Mouse (Mus musculus) T-helper 17 cell (primary cell): Measurements from ENCODE around the gene Csrp3.

Experiments used
- in situ Hi-C, 2 experiments: fragments of 300-600 bp; cut with MboI, MseI; formaldehyde crosslinking; loops; 1 replicate in 1 of 2; 2 replicates in 1 of 2; pipeline ENCODE4 v1.15.1; 2025; ENCODE audit warnings: high pct_unique_total_duplicates in 2 of 2

Gene Csrp3

DNA sequence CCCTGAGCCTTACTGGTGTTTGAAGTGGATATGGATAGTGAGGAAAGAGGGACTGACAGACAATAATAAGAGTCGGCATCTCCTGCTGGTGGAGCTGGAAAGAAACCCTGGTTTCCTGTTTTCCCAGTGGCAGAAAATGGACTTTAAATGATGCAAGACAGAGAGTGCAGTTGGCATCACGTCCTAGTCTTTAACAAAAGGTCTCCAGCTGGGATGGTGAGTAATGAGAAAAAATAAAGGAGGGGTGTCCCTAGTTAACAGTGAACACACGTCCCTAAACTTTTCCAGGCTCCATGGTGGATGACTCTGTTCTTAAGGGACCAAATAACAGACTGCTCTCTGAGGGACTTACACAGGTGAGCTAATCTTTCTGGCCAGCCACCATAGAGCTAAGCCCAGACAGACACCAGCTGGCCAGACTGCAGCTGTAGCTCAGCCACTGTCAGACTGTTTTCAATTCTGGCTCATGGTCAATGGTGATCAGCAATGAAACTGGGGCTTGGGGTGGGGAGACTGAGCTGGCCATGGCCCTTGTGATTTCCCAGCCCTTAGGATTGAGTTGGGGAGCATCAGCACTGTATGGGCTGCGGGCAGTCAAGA lies 13.4 kb downstream of the Csrp3 start:
- in situ Hi-C loops = no loop called here

GRCm38 (mm10) chr7:48832735-48833134 lies 15.1 kb downstream of the Csrp3 start:
- in situ Hi-C loops = no loop called here

DNA sequence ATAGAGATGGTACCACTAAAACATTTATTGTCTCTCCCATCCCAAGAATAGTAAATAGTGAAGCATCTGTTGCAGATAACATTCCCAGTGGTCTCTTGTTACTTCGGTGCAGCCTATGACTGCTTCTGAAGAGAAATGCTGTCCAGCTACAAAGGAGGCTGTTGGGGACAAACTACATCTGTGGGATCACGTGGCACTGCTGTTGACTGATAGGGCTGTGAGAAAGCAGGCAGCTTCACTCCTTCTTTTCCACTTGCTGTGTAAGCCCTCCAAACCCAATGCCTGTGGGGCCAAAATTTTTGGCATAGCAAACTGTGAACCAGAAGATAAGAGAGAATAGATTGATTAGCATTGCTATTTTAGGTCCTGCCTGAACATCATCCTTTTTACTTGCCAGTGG lies 17.4 kb downstream of the Csrp3 start:
- in situ Hi-C loops = no loop called here

DNA sequence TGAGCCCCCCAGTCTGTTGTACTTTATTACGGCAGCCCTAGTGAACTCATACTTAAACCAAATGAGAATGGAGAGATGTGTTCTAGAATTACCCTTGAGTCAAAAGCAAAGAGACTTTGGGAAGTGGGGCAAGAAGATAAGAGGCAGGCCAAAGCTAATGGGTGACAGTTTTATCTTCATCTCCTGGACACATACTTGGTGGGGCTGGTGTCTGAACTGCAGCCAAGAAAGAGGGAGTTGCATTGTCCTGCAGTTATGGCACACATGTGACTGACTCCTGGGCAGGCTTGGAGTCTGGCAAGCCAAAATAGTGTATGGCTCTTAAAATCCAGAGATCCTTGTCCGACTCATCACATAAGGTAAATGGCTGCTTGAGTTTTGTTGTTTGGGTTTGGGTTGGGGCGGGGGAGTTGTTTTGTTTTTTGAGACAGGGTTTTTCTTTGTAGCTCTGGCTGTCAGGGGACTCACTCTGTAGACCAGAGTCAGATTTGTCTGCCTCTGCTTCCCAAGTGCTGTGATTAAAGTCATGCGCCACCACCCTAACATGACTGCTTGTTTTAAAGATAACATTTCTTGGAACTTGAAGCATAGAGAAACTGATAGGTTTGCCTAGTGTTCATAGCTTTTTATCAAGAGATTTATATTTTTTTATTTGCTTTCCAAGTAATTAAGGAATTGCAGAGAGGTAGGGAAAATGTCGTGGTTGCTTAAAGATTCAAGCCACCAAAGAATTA lies 18.5 kb downstream of the Csrp3 start:
- in situ Hi-C loops = no loop called here

- in situ Hi-C loops = no loop called here
Measured at GRCm38 (mm10) chr7:48825170-48825569, 22.7 kb downstream of the Csrp3 start.

GRCm38 (mm10) chr7:48824671-48825070 lies 23.2 kb downstream of the Csrp3 start:
- in situ Hi-C loops = loop anchor here (25.0 kb wide), 1 partner anchor 963 kb away; the partner anchor contains the start of gene Prmt3 (in 2 of the 2)

DNA sequence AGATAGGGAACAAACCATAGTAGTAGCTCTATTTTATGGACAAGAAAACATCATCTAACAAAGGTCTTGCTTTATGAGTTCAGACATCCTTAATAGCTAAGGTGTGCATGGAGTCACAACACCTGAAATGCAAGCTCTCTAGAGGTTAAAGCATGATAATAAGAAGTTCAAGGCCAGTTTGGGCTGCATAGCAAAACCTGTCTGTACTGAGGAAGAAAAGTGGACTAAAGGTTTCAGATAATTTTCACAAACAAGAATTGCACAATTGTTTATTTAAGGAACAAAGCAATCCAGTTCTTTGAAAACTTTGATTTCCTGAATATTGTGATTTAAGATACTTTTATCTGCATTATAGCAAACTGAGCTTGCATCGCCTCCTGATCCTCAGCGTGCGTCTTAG lies 24.2 kb downstream of the Csrp3 start:
- in situ Hi-C loops = loop anchor here (25.0 kb wide), 1 partner anchor 964 kb away; the partner anchor contains the start of gene Prmt3 (in 2 of the 2)

- in situ Hi-C loops = loop anchor here (25.0 kb wide), 1 partner anchor 966 kb away; the partner anchor contains the start of gene Prmt3 (in 2 of the 2)
Measured at GRCm38 (mm10) chr7:48821654-48822053, 26.2 kb downstream of the Csrp3 start.

- in situ Hi-C loops = loop anchor here (25.0 kb wide), 1 partner anchor 974 kb away; the partner anchor contains the start of gene Prmt3 (in 2 of the 2)
Measured at GRCm38 (mm10) chr7:48813594-48813993, 34.2 kb downstream of the Csrp3 start.

GRCm38 (mm10) chr7:48812358-48812757 lies 35.5 kb downstream of the Csrp3 start:
- in situ Hi-C loops = loop anchor here (25.0 kb wide), 1 partner anchor 975 kb away; the partner anchor contains the start of gene Prmt3 (in 2 of the 2)

DNA sequence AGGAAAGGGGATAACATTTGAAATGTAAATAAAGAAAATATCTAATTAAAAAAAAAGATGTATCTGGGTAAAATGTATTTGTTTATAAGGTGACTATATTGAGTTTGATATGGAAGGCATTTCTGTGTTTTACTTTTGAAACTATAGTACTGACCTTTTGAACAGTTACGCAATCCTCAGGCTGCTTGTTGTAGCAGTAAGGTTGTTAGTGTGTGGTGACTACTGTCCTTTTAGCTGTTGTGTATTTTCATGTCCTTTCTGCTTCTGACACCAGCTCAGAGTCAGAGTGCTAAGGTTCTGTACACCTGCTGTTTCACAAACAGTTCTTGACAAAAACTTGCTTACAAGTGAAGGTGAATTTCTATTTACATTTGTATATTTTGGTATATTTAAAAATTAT lies 37.2 kb downstream of the Csrp3 start:
- in situ Hi-C loops = loop anchor here (25.0 kb wide), 1 partner anchor 977 kb away; the partner anchor contains the start of gene Prmt3 (in 2 of the 2)

DNA sequence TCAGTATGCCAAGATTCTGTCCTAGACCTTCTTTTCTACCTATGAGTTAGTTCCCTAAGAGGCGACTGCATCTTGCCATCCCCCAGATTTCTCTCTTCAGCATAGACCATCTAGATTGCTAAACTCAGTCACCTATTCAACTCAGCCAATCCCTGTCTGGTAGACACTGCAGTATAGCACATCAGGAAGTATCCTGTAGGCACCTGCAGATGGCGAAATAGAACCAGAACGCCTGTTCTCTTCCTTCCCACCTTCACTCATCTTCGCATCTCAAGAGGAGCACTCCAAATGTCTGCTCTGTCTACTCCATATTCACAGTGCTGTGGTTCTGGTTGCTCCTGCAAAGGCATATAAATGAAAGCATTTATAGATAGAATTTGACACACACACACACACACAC lies 41.2 kb downstream of the Csrp3 start:
- in situ Hi-C loops = loop anchor here (25.0 kb wide), 1 partner anchor 981 kb away; the partner anchor contains the start of gene Prmt3 (in 2 of the 2)

GRCm38 (mm10) chr7:48803381-48803780 lies 44.5 kb downstream of the Csrp3 start:
- in situ Hi-C loops = loop anchor here (5.0 to 25.0 kb wide), 2 partner anchors 64 to 984 kb away; partner anchors contain the start of gene Prmt3 (in 2 of the 2)

- in situ Hi-C loops = loop anchor here (5.0 kb wide), 2 partner anchors 77 to 1993 kb away; no protein-coding TSS in a partner anchor
Measured at GRCm38 (mm10) chr7:48795130-48795529, 52.7 kb downstream of the Csrp3 start.

- in situ Hi-C loops = no loop called here
Measured at GRCm38 (mm10) chr7:48791412-48791811, 56.4 kb downstream of the Csrp3 start.

DNA sequence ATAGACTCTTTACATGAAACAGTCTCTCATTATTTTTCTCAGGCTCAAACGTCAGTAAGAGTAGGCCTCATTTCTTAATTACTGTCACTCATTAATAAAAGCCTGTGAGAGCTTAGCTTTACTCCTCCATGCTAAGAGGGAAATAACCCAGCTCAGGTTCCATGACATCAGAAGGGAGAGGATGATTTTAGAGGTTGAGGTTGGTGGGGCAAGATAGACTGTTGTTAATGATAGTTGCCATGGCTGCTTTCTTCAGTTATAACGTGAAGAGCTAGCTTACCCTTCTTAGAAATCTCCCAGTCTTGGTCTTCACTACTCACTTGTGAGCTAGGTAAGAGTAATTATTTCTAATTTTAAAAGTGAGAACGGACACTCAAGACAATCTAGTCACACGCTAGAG lies 57.7 kb downstream of the Csrp3 start:
- in situ Hi-C loops = no loop called here

DNA sequence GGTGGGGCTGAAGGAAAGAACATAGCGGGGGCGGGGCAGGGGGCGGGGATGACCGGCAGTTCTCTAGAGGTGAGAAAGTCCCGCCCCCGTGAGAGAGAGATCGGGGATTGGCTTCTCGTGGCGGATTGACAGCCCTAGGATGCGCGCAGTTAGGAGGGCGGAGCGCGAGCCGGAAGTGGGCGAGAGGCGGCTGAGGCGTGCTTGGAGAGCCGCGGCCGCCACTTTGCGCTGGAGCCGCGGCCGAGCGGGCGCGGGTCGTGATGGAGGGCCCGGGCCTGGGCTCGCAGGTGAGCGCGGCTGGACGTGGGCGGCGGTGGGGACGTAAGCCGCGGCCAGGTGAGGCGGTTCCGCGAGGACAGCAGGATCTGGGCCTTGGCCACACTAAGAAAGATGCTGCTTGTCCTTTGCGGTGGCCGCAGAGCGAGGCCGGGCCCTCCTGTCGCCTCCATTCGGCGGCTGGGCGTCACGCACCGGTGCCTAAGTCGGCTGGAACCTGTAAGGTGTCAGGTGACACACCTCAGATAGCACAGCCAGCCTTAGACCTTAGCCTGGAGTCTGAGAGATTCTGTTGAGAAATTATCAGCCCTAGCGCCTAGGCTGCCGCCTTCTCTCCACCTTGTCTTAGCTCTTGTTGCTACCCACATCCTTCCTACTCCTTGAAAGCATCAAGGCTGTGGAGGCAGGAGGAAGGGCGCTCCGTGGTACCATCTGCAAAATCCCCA lies 58.8 kb downstream of the Csrp3 start, which contains the start of gene Zdhhc13:
TSS of gene Zdhhc13 (plus strand) at position 153 of the 722 bp plus-strand sequence.
- in situ Hi-C loops = loop anchor here in 1 of 2 experiments (5.0 kb wide), 1 partner anchor 37 kb away; no protein-coding TSS in a partner anchor

DNA sequence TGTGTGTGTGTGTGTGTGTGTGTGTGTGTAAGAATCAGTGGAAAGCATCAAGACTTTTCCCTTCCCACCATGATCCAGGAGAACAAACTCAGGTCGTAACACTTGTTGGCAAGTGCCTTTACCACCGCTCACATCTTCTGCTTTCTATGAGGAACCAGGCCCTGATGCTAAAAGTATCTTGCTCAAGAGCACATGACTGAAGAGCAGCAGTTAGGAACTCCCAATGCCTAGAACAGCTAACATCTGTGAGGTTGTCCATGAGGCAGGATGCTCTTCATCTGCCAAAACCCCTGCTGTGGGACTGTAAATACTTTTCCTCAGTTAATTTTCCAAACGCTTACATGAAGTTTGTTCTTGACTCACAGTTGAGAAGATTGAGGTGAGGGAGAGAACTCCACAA lies 59.5 kb downstream of the Csrp3 start:
- in situ Hi-C loops = loop anchor here in 1 of 2 experiments (5.0 kb wide), 1 partner anchor 36 kb away; no protein-coding TSS in a partner anchor

DNA sequence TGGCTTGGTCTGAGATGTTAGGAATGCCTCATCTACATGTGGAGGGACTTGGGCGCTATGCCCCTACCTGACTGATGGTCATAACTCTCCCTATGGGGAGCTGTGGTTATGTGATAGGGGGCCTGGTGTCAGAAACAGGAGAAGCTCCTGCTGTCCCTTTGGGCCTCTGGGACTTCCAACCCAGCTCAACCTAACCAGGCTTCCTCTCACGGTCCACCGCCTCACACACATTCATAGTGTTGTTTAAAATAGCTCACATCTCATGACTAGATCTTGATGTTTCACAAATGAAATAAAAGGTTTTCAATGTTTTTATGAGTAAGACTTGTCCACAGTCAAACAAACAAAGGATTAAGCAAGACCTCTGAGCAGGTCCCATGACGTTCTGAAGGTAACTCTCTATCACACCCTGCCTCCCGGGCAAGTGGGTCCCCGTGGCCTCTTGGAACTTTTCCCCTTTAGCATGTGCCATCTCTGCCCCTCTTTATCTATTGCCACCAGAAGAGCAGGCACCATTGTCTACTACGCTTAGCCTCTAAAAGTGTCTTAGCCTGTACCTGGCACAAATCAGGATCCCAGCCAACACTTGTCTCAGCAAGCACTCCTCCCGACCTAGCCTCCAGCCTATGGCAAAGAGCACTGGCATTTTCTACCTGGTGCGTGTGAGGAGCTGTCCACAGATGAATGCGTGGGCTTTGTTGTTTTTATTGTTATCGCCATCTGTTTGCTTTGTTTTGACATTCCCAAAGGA lies 62.9 kb downstream of the Csrp3 start:
- in situ Hi-C loops = loop anchor here in 1 of 2 experiments (5.0 kb wide), 1 partner anchor 33 kb away; no protein-coding TSS in a partner anchor

DNA sequence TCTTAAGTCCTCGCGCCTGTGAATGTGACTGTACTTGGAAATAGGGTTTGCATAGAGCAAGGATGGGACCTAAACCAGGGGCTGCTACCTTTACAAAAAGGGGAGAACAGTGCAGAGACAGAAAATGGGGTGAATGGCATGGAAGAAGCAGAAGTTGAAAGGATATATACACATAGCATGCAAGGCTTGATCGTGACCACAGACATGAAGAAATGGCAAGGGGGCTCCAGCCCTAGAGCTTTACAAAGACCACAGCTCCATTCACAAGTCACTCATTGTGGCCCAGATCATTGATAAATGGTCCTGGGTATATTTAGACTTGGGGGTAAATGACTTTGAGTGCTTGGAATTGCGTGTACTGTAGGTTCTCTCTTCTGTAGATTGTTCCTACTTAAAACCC lies 65.4 kb downstream of the Csrp3 start:
- in situ Hi-C loops = no loop called here
